Mouse (Mus musculus) liver, adult 2 months (tissue): ENCODE results near the gene Zfp874a.

ENCODE experiments used
- CTCF ChIP-seq: fragments of 200-500 bp; IDR thresholded peaks from 2 replicates; pipeline ENCODE4 v1.5.1; 2011; ENCODE audit warnings: low read depth, low read length, control low read depth
- POLR2A ChIP-seq: fragments of 200-500 bp; IDR thresholded peaks from 2 replicates; pipeline ENCODE4 v1.6.1; 2011; ENCODE audit warnings: low read length, control low read depth; ENCODE audit not compliant: insufficient read depth; ENCODE audit errors: extremely low read depth

GRCm38 (mm10) chr13:67481528-67481927, 30.1 kb upstream of the Zfp874a start:
- TF ChIP-seq POLR2A (no peak), CTCF (no peak)
